Mouse (Mus musculus) CD4-positive, CD25-positive, alpha-beta regulatory T cell, adult 4 months (primary cell): ENCODE data around the gene Cd24a. TPM values are rescaled to one million over a fixed set of nuclear protein-coding genes. Genes with fewer than 3 reads are reported as not detected.

Experiments used
- ATAC-seq: one replicate; pipeline ENCODE4 v1.8.0; 2017
- polyA plus RNA-seq, 2 experiments: library from polyadenylated mRNA; unstranded; fragments of 100-300 nt; shearing (Covaris generic); gene quantifications; one replicate each; pipeline ENCODE4 v1.2.1; 2017

Cd24a gene
- polyA plus RNA-seq, 2 experiments from 2014 or later, result 0.58 to 2.8 TPM

DNA sequence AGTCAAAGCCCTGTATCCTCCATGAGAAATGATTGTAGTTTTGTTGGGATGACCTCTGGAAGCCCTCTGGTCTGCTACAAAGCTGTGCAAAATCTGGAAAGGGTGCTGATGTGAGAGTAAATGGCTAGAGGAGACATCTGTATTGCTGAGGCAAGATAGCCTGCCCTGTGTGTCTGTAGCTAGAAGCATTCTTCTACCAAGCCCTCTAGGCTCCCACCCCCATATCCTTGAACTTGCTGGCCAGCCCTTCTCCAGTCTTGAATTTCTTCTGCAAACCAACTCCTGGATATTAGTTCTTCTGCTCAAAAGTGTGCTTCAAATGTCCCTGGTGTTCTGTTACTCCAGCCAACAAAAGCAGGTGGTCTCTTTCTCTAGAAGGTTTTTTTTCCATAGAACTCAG is 51.8 kb downstream of the Cd24a start:
- ATAC-seq, result no peak

GRCm38 (mm10) chr10:43630634-43631033 is 52.5 kb downstream of the Cd24a start:
- ATAC-seq, result no peak

- ATAC-seq, result no peak
Observed at GRCm38 (mm10) chr10:43631049-43631448, 53.0 kb downstream of the Cd24a start.

DNA sequence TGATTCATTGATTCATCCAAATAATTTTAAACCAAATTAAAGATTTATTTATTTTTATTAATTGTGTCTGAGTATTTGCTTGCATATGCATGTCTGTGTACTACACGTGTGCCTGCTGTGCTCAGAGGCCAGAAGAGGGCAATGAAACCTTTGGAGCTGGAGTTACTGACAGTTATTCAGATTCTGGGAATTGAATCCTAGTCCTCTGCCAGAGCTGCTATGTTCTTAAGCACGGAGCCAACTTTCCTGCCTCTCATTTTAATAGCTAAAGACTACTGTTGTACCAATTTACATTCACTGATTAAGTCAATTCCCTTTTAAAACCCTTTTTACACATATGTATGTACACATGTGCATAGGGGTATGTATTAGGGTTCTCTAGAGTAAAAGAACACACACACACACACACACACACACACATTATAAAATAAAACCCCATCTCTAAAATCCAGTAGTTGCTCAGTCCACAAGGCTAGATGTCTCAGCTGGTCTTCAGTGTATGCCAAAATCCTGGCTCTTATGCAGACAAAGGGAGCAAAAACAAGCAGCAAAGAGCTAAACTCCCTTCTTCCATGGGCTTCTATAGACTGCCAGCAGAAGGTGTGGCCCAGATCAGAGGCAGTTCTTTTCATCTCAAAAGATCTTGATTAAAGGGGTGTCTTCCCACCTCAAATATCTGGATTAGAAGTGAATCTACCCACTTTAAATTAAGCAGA is 53.7 kb downstream of the Cd24a start:
- ATAC-seq, result no peak

GRCm38 (mm10) chr10:43633117-43633516 is 55.0 kb downstream of the Cd24a start:
- no peak for ATAC-seq

Other genes with a start within 250 kb of the Cd24a start
- under 1 TPM; 0.48 to 0.91 TPM for gene Bend3, start 99.5 kb upstream of the Cd24a start, polyA plus RNA-seq
- 10 to 100 TPM; 28.0 to 34.3 TPM for gene Gm9803, start 54.2 kb upstream of the Cd24a start, polyA plus RNA-seq
- gene 1700021F05Rik, start 37.3 kb upstream of the Cd24a start, polyA plus RNA-seq, result 10 to 100 TPM; 31.3 to 35.7 TPM